Mouse (Mus musculus) myocyte (in vitro differentiated cells): Measurements from ENCODE around the gene Ankrd33. TPM values are rescaled to one million over a fixed set of nuclear protein-coding genes. Genes with fewer than 3 reads are reported as not detected.

Source experiments
- H3K27me3 ChIP-seq: one replicate; pipeline ENCODE4 v1.6.1; 2011; ENCODE audit not compliant: control insufficient read depth, insufficient read depth, insufficient read length
- H3K36me3 ChIP-seq: one replicate; pipeline ENCODE4 v1.6.1; 2011; ENCODE audit not compliant: control insufficient read depth, insufficient read depth
- H3K4me2 ChIP-seq: one replicate; pipeline ENCODE4 v1.6.1; 2011; ENCODE audit warnings: low read depth, control low read depth
- H3K4me3 ChIP-seq: one replicate; pipeline ENCODE4 v1.5.1; 2011; ENCODE audit warnings: mild to moderate bottlenecking, control low read depth, moderate library complexity
- H3K79me2 ChIP-seq: one replicate; pipeline ENCODE4 v1.6.1; 2011; ENCODE audit not compliant: control insufficient read depth, insufficient read depth
- H3ac ChIP-seq: one replicate; pipeline ENCODE4 v1.6.1; 2011; ENCODE audit not compliant: control insufficient read depth, insufficient read length
- CEBPB ChIP-seq: IDR thresholded peaks from 2 replicates; pipeline ENCODE4 v1.6.1; 2011; ENCODE audit warnings: mild to moderate bottlenecking, moderate library complexity; ENCODE audit not compliant: poor library complexity, insufficient read depth, severe bottlenecking
- E2F4 ChIP-seq: IDR thresholded peaks from one replicate; pipeline ENCODE4 v1.6.1; 2011; ENCODE audit warnings: mild to moderate bottlenecking, control low read depth, moderate library complexity; ENCODE audit not compliant: insufficient read depth
- MAX ChIP-seq: IDR thresholded peaks from one replicate; pipeline ENCODE4 v1.6.1; 2011; ENCODE audit warnings: low read depth, mild to moderate bottlenecking, control low read depth
- MYOD1 ChIP-seq, 3 experiments: IDR thresholded peaks; one replicate each; pipeline ENCODE4 v1.6.1; 2011; ENCODE audit warnings: control low read depth in 2 of 3, low read depth in 2 of 3, mild to moderate bottlenecking in 2 of 3, moderate library complexity in 1 of 3; ENCODE audit not compliant: insufficient read length in 2 of 3, control insufficient read depth in 1 of 3
- MYOG ChIP-seq, 3 experiments: IDR thresholded peaks; one replicate each; pipeline ENCODE4 v1.6.1; 2011; ENCODE audit warnings: control low read depth in 2 of 3, low read depth in 2 of 3, mild to moderate bottlenecking in 2 of 3; ENCODE audit not compliant: insufficient read length in 2 of 3, control insufficient read depth in 1 of 3, insufficient read depth in 1 of 3
- POLR2A ChIP-seq: IDR thresholded peaks from one replicate; pipeline ENCODE4 v1.6.1; 2011; ENCODE audit warnings: low read depth, mild to moderate bottlenecking, control low read depth, moderate library complexity; ENCODE audit not compliant: insufficient read length
- POLR2AphosphoS2 ChIP-seq: IDR thresholded peaks from one replicate; pipeline ENCODE4 v1.6.1; 2011; ENCODE audit warnings: low read depth, control low read depth; ENCODE audit not compliant: insufficient read length
- REST ChIP-seq: IDR thresholded peaks from one replicate; pipeline ENCODE4 v1.6.1; 2011; ENCODE audit warnings: mild to moderate bottlenecking, control low read depth, moderate library complexity; ENCODE audit not compliant: insufficient read depth, insufficient read length
- SRF ChIP-seq: IDR thresholded peaks from one replicate; pipeline ENCODE4 v1.6.1; 2011; ENCODE audit warnings: low read depth; ENCODE audit not compliant: control insufficient read depth, insufficient read length
- TCF12 ChIP-seq: IDR thresholded peaks from one replicate; pipeline ENCODE4 v1.6.1; 2011; ENCODE audit warnings: mild to moderate bottlenecking, control low read depth; ENCODE audit not compliant: poor library complexity, insufficient read depth, severe bottlenecking
- TCF3 ChIP-seq: IDR thresholded peaks from one replicate; pipeline ENCODE4 v1.6.1; 2011; ENCODE audit warnings: low read depth, control low read depth; ENCODE audit not compliant: insufficient read length
- USF1 ChIP-seq: IDR thresholded peaks from one replicate; pipeline ENCODE4 v1.6.1; 2011; ENCODE audit warnings: low read depth, mild to moderate bottlenecking, control low read depth, moderate library complexity
- polyA plus RNA-seq: library from polyadenylated mRNA; unstranded; fragments of >200 nt; fragmentation: generic; extraction: Trizol; gene quantifications from one replicate; pipeline ENCODE4 v1.2.1, GENCODE M21; 2012; ENCODE audit warnings: missing spikeins

The Ankrd33 gene
- polyA plus RNA-seq, 1 experiment, result not detected

- H3K4me2 ChIP-seq, result no peak overlapping the region
- no peaks in the 10 kb centered on the region for H3K79me2 ChIP-seq
- no peak overlapping the region for H3K4me3 ChIP-seq
- no peaks in the 10 kb centered on the region for H3K36me3 ChIP-seq
- H3ac ChIP-seq, result no peak overlapping the region
- TF ChIP-seq TCF12 (no peak), POLR2A (no peak), USF1 (no peak), TCF3 (no peak), E2F4 (no peak), MYOG (IDR thresholded peaks at IDR 0.05; ENCODE audit: control insufficient read depth in 1 of 3, insufficient read depth in 1 of 3, insufficient read length in 2 of 3, low read depth in 2 of 3) (no peak), CEBPB (no peak), REST (no peak), SRF (no peak), MYOD1 (IDR thresholded peaks at IDR 0.05; ENCODE audit: control insufficient read depth in 1 of 3, insufficient read length in 2 of 3, low read depth in 2 of 3) (no peak), POLR2AphosphoS2 (no peak), MAX (no peak)
- H3K27me3 ChIP-seq, result peaks cover 61% of the 10 kb centered on the region
These were observed 48.7 kb downstream of the Ankrd33 start for GRCm38 (mm10) chr15:101164291-101164690.

- peaks cover 65% of the 10 kb centered on the region for H3K27me3 ChIP-seq
These were observed 50.3 kb downstream of the Ankrd33 start for GRCm38 (mm10) chr15:101165658-101166437.

GRCm38 (mm10) chr15:101167553-101167952 is 52.0 kb downstream of the Ankrd33 start:
- no peak overlapping the region for H3ac ChIP-seq

More at GRCm38 (mm10) chr15:101165658-101166437, 50.3 kb downstream of the Ankrd33 start:
- no peak for TF ChIP-seq E2F4
- TF ChIP-seq REST, result no peak
- TF ChIP-seq MYOD1 (IDR thresholded peaks at IDR 0.05; ENCODE audit: control insufficient read depth in 1 of 3, insufficient read length in 2 of 3, low read depth in 2 of 3), result no peak
- no peak for TF ChIP-seq POLR2A
- TF ChIP-seq MAX, result no peak
- no peak for TF ChIP-seq TCF12
- no peak for TF ChIP-seq MYOG (IDR thresholded peaks at IDR 0.05; ENCODE audit: control insufficient read depth in 1 of 3, insufficient read depth in 1 of 3, insufficient read length in 2 of 3, low read depth in 2 of 3)
- TF ChIP-seq POLR2AphosphoS2, result no peak
- no peak for TF ChIP-seq CEBPB
- TF ChIP-seq SRF, result no peak
- no peak for TF ChIP-seq TCF3
- TF ChIP-seq USF1, result no peak
- no peak overlapping the region for H3K4me3 ChIP-seq
- H3K36me3 ChIP-seq, result no peaks in the 10 kb centered on the region
- no peak overlapping the region for H3ac ChIP-seq
- H3K79me2 ChIP-seq, result no peaks in the 10 kb centered on the region
- H3K4me2 ChIP-seq, result no peak overlapping the region

More at GRCm38 (mm10) chr15:101167553-101167952, 52.0 kb downstream of the Ankrd33 start:
- Histone ChIP-seq H3K4me3 (no peak overlapping the region), H3K36me3 (no peaks in the 10 kb centered on the region), H3K79me2 (no peaks in the 10 kb centered on the region), H3K27me3 (peaks cover 52% of the 10 kb centered on the region), H3K4me2 (no peak overlapping the region)
- TF ChIP-seq USF1 (no peak), TCF3 (no peak), MYOG (IDR thresholded peaks at IDR 0.05; ENCODE audit: control insufficient read depth in 1 of 3, insufficient read depth in 1 of 3, insufficient read length in 2 of 3, low read depth in 2 of 3) (no peak), POLR2A (no peak), POLR2AphosphoS2 (no peak), TCF12 (no peak), E2F4 (no peak), MYOD1 (IDR thresholded peaks at IDR 0.05; ENCODE audit: control insufficient read depth in 1 of 3, insufficient read length in 2 of 3, low read depth in 2 of 3) (no peak), SRF (no peak)

Other genes with a start within 250 kb of the Ankrd33 start
- not detected for gene Scn8a, start 245.9 kb upstream of the Ankrd33 start, polyA plus RNA-seq
- gene Gm47841, start 68.4 kb upstream of the Ankrd33 start, polyA plus RNA-seq, result not detected
- 0.02 TPM for gene Fignl2, start 37.2 kb upstream of the Ankrd33 start, polyA plus RNA-seq
- 0.10 TPM for gene Acvrl1, start 12.8 kb downstream of the Ankrd33 start, polyA plus RNA-seq
- gene Acvr1b, start 58.3 kb downstream of the Ankrd33 start, polyA plus RNA-seq, result 5.3 TPM
- 11.0 TPM for gene Grasp, start 108.4 kb downstream of the Ankrd33 start, polyA plus RNA-seq
- 15.3 TPM for gene Nr4a1, start 138.5 kb downstream of the Ankrd33 start, polyA plus RNA-seq
- 110 TPM for gene Atg101, start 168.5 kb downstream of the Ankrd33 start, polyA plus RNA-seq
- gene 6030408B16Rik, start 177.5 kb downstream of the Ankrd33 start, polyA plus RNA-seq, result 0.16 TPM